Mouse (Mus musculus) liver, adult 2 months (tissue): ENCODE results near the gene Slc25a41. TPM values are rescaled to one million over a fixed set of nuclear protein-coding genes. Genes with fewer than 3 reads are reported as not detected.
"Not testable (repeated sequence)": the region's sequence is repeated elsewhere in the genome, so short reads cannot be mapped to it uniquely, and the experiment has no call there.

Source experiments
- DNase-seq: peaks from one replicate; pipeline ENCODE4 v3.0.0-alpha.2; 2011; ENCODE audit warnings: low read depth, low spot score; ENCODE audit errors: extremely low read depth
- H3K27ac ChIP-seq: fragments of 200-500 bp; replicated peaks from 2 replicates; pipeline ENCODE4 v1.5.1; 2012; ENCODE audit warnings: low read depth, mild to moderate bottlenecking, control low read depth, inconsistent platforms, low read length; ENCODE audit not compliant: insufficient read depth
- H3K27me3 ChIP-seq: fragments of 200-500 bp; 2 replicates; pipeline ENCODE4 v1.6.1; 2012; ENCODE audit warnings: mild to moderate bottlenecking, moderate library complexity, low read length, inconsistent platforms; ENCODE audit not compliant: control insufficient read depth, insufficient read depth
- H3K36me3 ChIP-seq: fragments of 200-500 bp; 2 replicates; pipeline ENCODE4 v1.6.1; 2012; ENCODE audit warnings: low read length, inconsistent platforms; ENCODE audit not compliant: control insufficient read depth, insufficient read depth
- H3K4me1 ChIP-seq: fragments of 200-500 bp; 2 replicates; pipeline ENCODE4 v1.6.1; 2011; ENCODE audit warnings: low read length; ENCODE audit not compliant: control insufficient read depth, insufficient read depth
- H3K4me3 ChIP-seq: fragments of 200-500 bp; 2 replicates; pipeline ENCODE4 v1.5.1; 2011; ENCODE audit warnings: low read depth, mild to moderate bottlenecking, control low read depth, low read length, moderate library complexity; ENCODE audit not compliant: insufficient read depth
- H3K79me2 ChIP-seq: fragments of 200-500 bp; 2 replicates; pipeline ENCODE4 v1.6.1; 2012; ENCODE audit warnings: inconsistent platforms, mild to moderate bottlenecking, low read length, moderate library complexity; ENCODE audit not compliant: control insufficient read depth, insufficient read depth
- H3K9ac ChIP-seq: fragments of 200-500 bp; 2 replicates; pipeline ENCODE4 v1.6.1; 2012; ENCODE audit warnings: low read depth, mild to moderate bottlenecking, control low read depth, inconsistent platforms, low read length
- CTCF ChIP-seq: fragments of 200-500 bp; IDR thresholded peaks from 2 replicates; pipeline ENCODE4 v1.5.1; 2011; ENCODE audit warnings: low read depth, low read length, control low read depth
- POLR2A ChIP-seq: fragments of 200-500 bp; IDR thresholded peaks from 2 replicates; pipeline ENCODE4 v1.6.1; 2011; ENCODE audit warnings: low read length, control low read depth; ENCODE audit not compliant: insufficient read depth; ENCODE audit errors: extremely low read depth
- WGBS: fragments of 180-500 bp; shearing (Covaris S2); methylation state at CpG from one replicate; pipeline ENCODE4 v1.1.7; 2018; 5-methylcytosine and 5-hydroxymethylcytosine counted together
- polyA plus RNA-seq: library from polyadenylated mRNA; depleted of rRNA; stranded (reverse); fragments of >200 nt; gene quantifications from 2 replicates; pipeline ENCODE4 v1.2.3, GENCODE M21; 2012
- total RNA-seq: library from RNA; depleted of rRNA; stranded (reverse); fragments of >200 nt; gene quantifications from 2 replicates; pipeline ENCODE4 v1.2.3, GENCODE M21; 2014

Gene Slc25a41
- total and polyA plus RNA-seq, 2 experiments = not detected

GRCm38 (mm10) chr17:57058891-57059485, 17.5 kb upstream of the Slc25a41 start, which contains the start of gene Crb3:
TSS of gene Crb3 (plus strand) at chr17:57059105.
- H3K79me2 ChIP-seq = peaks cover 4% of the 10 kb centered on the region; the same call in 1 of the 2 replicates
- no peak for TF ChIP-seq CTCF
- TF ChIP-seq POLR2A = 0 out of 2 replicates have a peak, but pooled peaks have one; percentile 43
- DNase-seq = peak; percentile 80
- H3K4me3 ChIP-seq = peak within 1 kb of the TSS; percentile 92
- 3% methylated on average over 14 of the region's 22 CpGs for WGBS
- peaks cover 21% of the 10 kb centered on the region for H3K4me1 ChIP-seq
- H3K27ac ChIP-seq = peak within 1 kb of the TSS; percentile 93
- H3K9ac ChIP-seq = peak within 1 kb of the TSS; percentile 97
- H3K36me3 ChIP-seq = peaks cover 8% of the 10 kb centered on the region
- H3K27me3 ChIP-seq = no peaks in the 10 kb centered on the region

- no peak overlapping the region for H3K9ac ChIP-seq
- H3K27me3 ChIP-seq = no peaks in the 10 kb centered on the region
- H3K4me3 ChIP-seq = no peak overlapping the region
- peaks cover 26% of the 10 kb centered on the region for H3K36me3 ChIP-seq
- 14% methylated on average over 3 of the region's 3 CpGs for WGBS
- H3K27ac ChIP-seq = peak overlapping the region; percentile 67
- H3K79me2 ChIP-seq = no peaks in the 10 kb centered on the region
- DNase-seq = peak; percentile 96
- peaks cover 17% of the 10 kb centered on the region for H3K4me1 ChIP-seq
- no peak for TF ChIP-seq POLR2A
- no peak for TF ChIP-seq CTCF
Measured at GRCm38 (mm10) chr17:57056246-57056645, 14.8 kb upstream of the Slc25a41 start.

GRCm38 (mm10) chr17:57051679-57052078, 10.2 kb upstream of the Slc25a41 start:
- TF ChIP-seq CTCF = 0 out of 2 replicates have a peak, but pooled peaks have one; percentile 8
- not testable (repeated sequence) for H3K27ac ChIP-seq, H3K79me2 ChIP-seq, H3K4me3 ChIP-seq, H3K4me1 ChIP-seq, H3K27me3 ChIP-seq, H3K9ac ChIP-seq
- H3K36me3 ChIP-seq = peaks cover 38% of the 10 kb centered on the region
- WGBS = 77% methylated on average over 4 of the region's 4 CpGs
- peak; percentile 31 for DNase-seq

GRCm38 (mm10) chr17:57048816-57049215, 7.4 kb upstream of the Slc25a41 start:
- no peak for DNase-seq
- Histone ChIP-seq H3K4me3 (no peak overlapping the region), H3K79me2 (no peaks in the 10 kb centered on the region), H3K4me1 (no peaks in the 10 kb centered on the region), H3K9ac (no peak overlapping the region), H3K36me3 (peaks cover 35% of the 10 kb centered on the region), H3K27me3 (no peaks in the 10 kb centered on the region), H3K27ac (no peak overlapping the region)
- no peak for TF ChIP-seq POLR2A
- TF ChIP-seq CTCF = no peak
- WGBS = 93% methylated on average over 3 of the region's 3 CpGs

GRCm38 (mm10) chr17:57047406-57047805, 6.0 kb upstream of the Slc25a41 start:
- DNase-seq = no peak
- Histone ChIP-seq H3K27ac (no peak overlapping the region), H3K4me3 (no peak overlapping the region), H3K79me2 (no peaks in the 10 kb centered on the region), H3K9ac (no peak overlapping the region), H3K27me3 (no peaks in the 10 kb centered on the region), H3K4me1 (no peaks in the 10 kb centered on the region), H3K36me3 (peaks cover 22% of the 10 kb centered on the region)
- TF ChIP-seq CTCF = no peak
- TF ChIP-seq POLR2A = no peak
- WGBS = 86% methylated on average over 5 of the region's 5 CpGs

- no peak for DNase-seq
- H3K79me2 ChIP-seq = no peaks in the 10 kb centered on the region
- 47% methylated on average over 8 of the region's 8 CpGs for WGBS
- H3K9ac ChIP-seq = no peak overlapping the region
- no peaks in the 10 kb centered on the region for H3K36me3 ChIP-seq
- no peak overlapping the region for H3K27ac ChIP-seq
- H3K4me3 ChIP-seq = no peak overlapping the region
- TF ChIP-seq CTCF (peak; percentile 21; the same call in 1 of the 2 replicates), POLR2A (no peak)
- no peaks in the 10 kb centered on the region; the same call in 1 of the 2 replicates for H3K27me3 ChIP-seq
- H3K4me1 ChIP-seq = no peaks in the 10 kb centered on the region
Measured at GRCm38 (mm10) chr17:57038978-57039377, 2.5 kb downstream of the Slc25a41 start.
